Mouse (Mus musculus): ENCODE measurements at regions not wholly inside any gene's neighbourhood (a gene's known extent, or its start where the extent isn't known, plus 50 kb on each side); places are given as distances from the start of the nearest gene placed in this dataset.

- Histone ChIP-seq H3K36me3 (replicated peaks) (no peaks in the 10 kb centered on the region), H3K4me3 (ENCODE audit: low read depth, low read length) (no peak overlapping the region), H3K27me3 (ENCODE audit: insufficient read depth, low read length) (no peaks in the 10 kb centered on the region), H3K9me3 (replicated peaks) (no peaks in the 10 kb centered on the region), H3K4me1 (ENCODE audit: insufficient read depth, low read depth, low read length) (0 out of 2 replicates have a peak, but pooled peaks cover 2% of the 10 kb centered on the region)
- TF ChIP-seq TAL1 (conservative IDR thresholded peaks at IDR 0.05; ENCODE audit: low read depth, low read length) (no peak), GATA1 (IDR thresholded peaks at IDR 0.05; ENCODE audit: borderline replicate concordance, low read length) (no peak), POLR2AphosphoS5 (IDR thresholded peaks at IDR 0.05; ENCODE audit: insufficient replicate concordance, low read depth, low read length) (no peak)
- DNase-seq (ENCODE audit: low spot score), result no peak
- no peak for ATAC-seq (ENCODE audit: extremely low read depth, insufficient number of reproducible peaks, low FRiP score, poor library complexity, severe bottlenecking)
Measured at GRCm38 (mm10) chr10:44854109-44854508, 212.9 kb upstream of the Prep start.

- Histone ChIP-seq H3K36me3 (replicated peaks) (no peaks in the 10 kb centered on the region), H3K27me3 (ENCODE audit: insufficient read depth, low read length) (no peaks in the 10 kb centered on the region), H3K4me3 (ENCODE audit: low read depth, low read length) (no peak overlapping the region), H3K9me3 (replicated peaks) (no peaks in the 10 kb centered on the region), H3K4me1 (ENCODE audit: insufficient read depth, low read depth, low read length) (0 out of 2 replicates have a peak, but pooled peaks cover 2% of the 10 kb centered on the region)
- no peak for TF ChIP-seq GATA1 (IDR thresholded peaks at IDR 0.05; ENCODE audit: borderline replicate concordance, low read length)
- TF ChIP-seq GATA2 (IDR thresholded peaks at IDR 0.05; ENCODE audit: borderline replicate concordance, low read depth, low read length), result no peak
- no peak for TF ChIP-seq TAL1 (conservative IDR thresholded peaks at IDR 0.05; ENCODE audit: low read depth, low read length)
- no peak for TF ChIP-seq CTCF (IDR thresholded peaks at IDR 0.05; ENCODE audit: low read depth, low read length)
- no peak for ATAC-seq (ENCODE audit: extremely low read depth, insufficient number of reproducible peaks, low FRiP score, poor library complexity, severe bottlenecking)
- no peak for DNase-seq (ENCODE audit: low spot score)
Measured at GRCm38 (mm10) chr10:44849016-44849415, 218.0 kb upstream of the Prep start.

- Histone ChIP-seq H3K9me3 (replicated peaks) (no peaks in the 10 kb centered on the region), H3K4me1 (ENCODE audit: insufficient read depth, low read depth, low read length) (0 out of 2 replicates have a peak, but pooled peaks cover 2% of the 10 kb centered on the region), H3K36me3 (replicated peaks) (no peaks in the 10 kb centered on the region), H3K4me3 (ENCODE audit: low read depth, low read length) (no peak overlapping the region), H3K27me3 (ENCODE audit: insufficient read depth, low read length) (no peaks in the 10 kb centered on the region)
- no peak for TF ChIP-seq CTCF (IDR thresholded peaks at IDR 0.05; ENCODE audit: low read depth, low read length)
- no peak for TF ChIP-seq GATA2 (IDR thresholded peaks at IDR 0.05; ENCODE audit: borderline replicate concordance, low read depth, low read length)
- TF ChIP-seq POLR2AphosphoS5 (IDR thresholded peaks at IDR 0.05; ENCODE audit: insufficient replicate concordance, low read depth, low read length), result no peak
- no peak for TF ChIP-seq TAL1 (conservative IDR thresholded peaks at IDR 0.05; ENCODE audit: low read depth, low read length)
- no peak for TF ChIP-seq GATA1 (IDR thresholded peaks at IDR 0.05; ENCODE audit: borderline replicate concordance, low read length)
- DNase-seq (ENCODE audit: low spot score) (no peak), ATAC-seq (ENCODE audit: extremely low read depth, insufficient number of reproducible peaks, low FRiP score, poor library complexity, severe bottlenecking) (no peak)
Measured at GRCm38 (mm10) chr10:44846765-44847164, 220.2 kb upstream of the Prep start.

GRCm38 (mm10) chr10:44846149-44846548 lies 220.9 kb upstream of the Prep start:
- no peak for TF ChIP-seq TAL1 (conservative IDR thresholded peaks at IDR 0.05; ENCODE audit: low read depth, low read length)
- no peak for TF ChIP-seq GATA1 (IDR thresholded peaks at IDR 0.05; ENCODE audit: borderline replicate concordance, low read length)
- TF ChIP-seq GATA2 (IDR thresholded peaks at IDR 0.05; ENCODE audit: borderline replicate concordance, low read depth, low read length), result no peak
- TF ChIP-seq POLR2AphosphoS5 (IDR thresholded peaks at IDR 0.05; ENCODE audit: insufficient replicate concordance, low read depth, low read length), result no peak
- no peak for TF ChIP-seq CTCF (IDR thresholded peaks at IDR 0.05; ENCODE audit: low read depth, low read length)
- no peaks in the 10 kb centered on the region for H3K9me3 ChIP-seq (replicated peaks)
- no peaks in the 10 kb centered on the region for H3K36me3 ChIP-seq (replicated peaks)
- H3K4me1 ChIP-seq (ENCODE audit: insufficient read depth, low read depth, low read length), result 0 out of 2 replicates have a peak, but pooled peaks cover 2% of the 10 kb centered on the region
- H3K4me3 ChIP-seq (ENCODE audit: low read depth, low read length), result no peak overlapping the region
- H3K27me3 ChIP-seq (ENCODE audit: insufficient read depth, low read length), result no peaks in the 10 kb centered on the region
- ATAC-seq (ENCODE audit: extremely low read depth, insufficient number of reproducible peaks, low FRiP score, poor library complexity, severe bottlenecking) (no peak), DNase-seq (ENCODE audit: low spot score) (no peak)

- ATAC-seq (ENCODE audit: extremely low read depth, insufficient number of reproducible peaks, low FRiP score, poor library complexity, severe bottlenecking), result no peak
Measured at GRCm38 (mm10) chr10:44840449-44840848, 226.6 kb upstream of the Prep start.

GRCm38 (mm10) chr10:44832455-44832854 lies 234.5 kb upstream of the Prep start:
- no peak for ATAC-seq (ENCODE audit: extremely low read depth, insufficient number of reproducible peaks, low FRiP score, poor library complexity, severe bottlenecking)
- no peaks in the 10 kb centered on the region for H3K27me3 ChIP-seq (ENCODE audit: insufficient read depth, low read length)
- no peaks in the 10 kb centered on the region for H3K36me3 ChIP-seq (replicated peaks)
- no peak for TF ChIP-seq GATA1 (IDR thresholded peaks at IDR 0.05; ENCODE audit: borderline replicate concordance, low read length)
- TF ChIP-seq POLR2AphosphoS5 (IDR thresholded peaks at IDR 0.05; ENCODE audit: insufficient replicate concordance, low read depth, low read length), result no peak
- no peak for TF ChIP-seq TAL1 (conservative IDR thresholded peaks at IDR 0.05; ENCODE audit: low read depth, low read length)
- no peak for TF ChIP-seq CTCF (IDR thresholded peaks at IDR 0.05; ENCODE audit: low read depth, low read length)
- no peak for TF ChIP-seq GATA2 (IDR thresholded peaks at IDR 0.05; ENCODE audit: borderline replicate concordance, low read depth, low read length)
- DNase-seq (ENCODE audit: low spot score), result no peak
- no peaks in the 10 kb centered on the region for H3K9me3 ChIP-seq (replicated peaks)
- no peak overlapping the region for H3K4me3 ChIP-seq (ENCODE audit: low read depth, low read length)
- H3K4me1 ChIP-seq (ENCODE audit: insufficient read depth, low read depth, low read length), result no peaks in the 10 kb centered on the region

More at GRCm38 (mm10) chr10:44840449-44840848, 226.6 kb upstream of the Prep start:
- Histone ChIP-seq H3K36me3 (replicated peaks) (no peaks in the 10 kb centered on the region), H3K4me1 (ENCODE audit: insufficient read depth, low read depth, low read length) (peaks cover 8% of the 10 kb centered on the region), H3K9me3 (replicated peaks) (no peaks in the 10 kb centered on the region), H3K27me3 (ENCODE audit: insufficient read depth, low read length) (no peaks in the 10 kb centered on the region), H3K4me3 (ENCODE audit: low read depth, low read length) (no peak overlapping the region)
- DNase-seq (ENCODE audit: low spot score), result no peak
- TF ChIP-seq GATA1 (IDR thresholded peaks at IDR 0.05; ENCODE audit: borderline replicate concordance, low read length), result no peak
- TF ChIP-seq GATA2 (IDR thresholded peaks at IDR 0.05; ENCODE audit: borderline replicate concordance, low read depth, low read length), result no peak
- no peak for TF ChIP-seq CTCF (IDR thresholded peaks at IDR 0.05; ENCODE audit: low read depth, low read length)

GRCm38 (mm10) chr10:44826271-44826670 lies 240.7 kb upstream of the Prep start:
- Histone ChIP-seq H3K4me1 (ENCODE audit: insufficient read depth, low read depth, low read length) (no peaks in the 10 kb centered on the region), H3K4me3 (ENCODE audit: low read depth, low read length) (no peak overlapping the region), H3K9me3 (replicated peaks) (no peaks in the 10 kb centered on the region), H3K27me3 (ENCODE audit: insufficient read depth, low read length) (no peaks in the 10 kb centered on the region), H3K36me3 (replicated peaks) (no peaks in the 10 kb centered on the region)
- TF ChIP-seq POLR2AphosphoS5 (IDR thresholded peaks at IDR 0.05; ENCODE audit: insufficient replicate concordance, low read depth, low read length), result no peak
- TF ChIP-seq GATA2 (IDR thresholded peaks at IDR 0.05; ENCODE audit: borderline replicate concordance, low read depth, low read length), result no peak
- TF ChIP-seq GATA1 (IDR thresholded peaks at IDR 0.05; ENCODE audit: borderline replicate concordance, low read length), result no peak
- no peak for TF ChIP-seq TAL1 (conservative IDR thresholded peaks at IDR 0.05; ENCODE audit: low read depth, low read length)
- TF ChIP-seq CTCF (IDR thresholded peaks at IDR 0.05; ENCODE audit: low read depth, low read length), result no peak
- ATAC-seq (ENCODE audit: extremely low read depth, insufficient number of reproducible peaks, low FRiP score, poor library complexity, severe bottlenecking), result no peak
- no peak for DNase-seq (ENCODE audit: low spot score)
